Comparison of ENCODE assay signal across 19 mouse cellular contexts in genomic region chr11:3341476-3341875, GRCm38 (mm10).
"Had no signal": no experiment of that assay in that cellular context is flagged by ENCODE, and none has a peak within 500 bp of the region (broad histone marks: within the 10 kb centered on the region; RNA-seq: fewer than 3 reads in every experiment).

No protein-coding gene starts in this region.

- H3K27ac ChIP-seq: limb, embryonic 12.5 days; limb, embryonic 15.5 days; liver, embryonic 14.5 days; macrophage; midbrain, embryonic 13.5 days; neural tube, embryonic 12.5 days; neural tube, embryonic 15.5 days; stomach, embryonic 15.5 days had no signal

- H3K27me3 ChIP-seq: limb, embryonic 12.5 days; limb, embryonic 15.5 days; midbrain, embryonic 13.5 days; neural tube, embryonic 12.5 days; neural tube, embryonic 15.5 days; stomach, embryonic 15.5 days had no signal

- H3K4me3 ChIP-seq: limb, embryonic 12.5 days; limb, embryonic 15.5 days; midbrain, embryonic 13.5 days; neural tube, embryonic 12.5 days; neural tube, embryonic 15.5 days; stomach, embryonic 15.5 days had no signal

- H3K9me3 ChIP-seq: limb, embryonic 12.5 days; limb, embryonic 15.5 days; midbrain, embryonic 13.5 days; neural tube, embryonic 12.5 days; neural tube, embryonic 15.5 days; stomach, embryonic 15.5 days had no signal

- DNase-seq: kidney, adult 18-20 months; kidney, adult 9 months; kidney, postnatal 14 days; kidney, postnatal 4 days; left cerebral cortex, postnatal 4 days; liver, postnatal 0 days; lung, embryonic 14.5 days; right cerebral cortex, adult 18-20 months; right cerebral cortex, postnatal 14 days; right cerebral cortex, postnatal 4 days; thymus, postnatal 25 days had no signal

- H3K9ac ChIP-seq: limb, embryonic 12.5 days; limb, embryonic 15.5 days; liver, embryonic 14.5 days; liver, postnatal 0 days; lung, embryonic 14.5 days; midbrain, embryonic 13.5 days; neural tube, embryonic 12.5 days; neural tube, embryonic 15.5 days; stomach, embryonic 15.5 days had no signal
